Mouse (Mus musculus) thymus, adult 18-20 months (tissue): ENCODE measurements around the gene Ankrd35.
A peak's percentile ranks its signal among the peaks of the same experiment; 100 is the strongest.
"Not testable (repeated sequence)": the region's sequence is repeated elsewhere in the genome, so short reads cannot be mapped to it uniquely, and the experiment has no call there.

Source experiments
- DNase-seq, 2 experiments: peaks; one replicate each; pipeline ENCODE4 v3.0.0; 2022; ENCODE audit warnings: mixed read lengths in 2 of 2

Ankrd35 gene

DNA sequence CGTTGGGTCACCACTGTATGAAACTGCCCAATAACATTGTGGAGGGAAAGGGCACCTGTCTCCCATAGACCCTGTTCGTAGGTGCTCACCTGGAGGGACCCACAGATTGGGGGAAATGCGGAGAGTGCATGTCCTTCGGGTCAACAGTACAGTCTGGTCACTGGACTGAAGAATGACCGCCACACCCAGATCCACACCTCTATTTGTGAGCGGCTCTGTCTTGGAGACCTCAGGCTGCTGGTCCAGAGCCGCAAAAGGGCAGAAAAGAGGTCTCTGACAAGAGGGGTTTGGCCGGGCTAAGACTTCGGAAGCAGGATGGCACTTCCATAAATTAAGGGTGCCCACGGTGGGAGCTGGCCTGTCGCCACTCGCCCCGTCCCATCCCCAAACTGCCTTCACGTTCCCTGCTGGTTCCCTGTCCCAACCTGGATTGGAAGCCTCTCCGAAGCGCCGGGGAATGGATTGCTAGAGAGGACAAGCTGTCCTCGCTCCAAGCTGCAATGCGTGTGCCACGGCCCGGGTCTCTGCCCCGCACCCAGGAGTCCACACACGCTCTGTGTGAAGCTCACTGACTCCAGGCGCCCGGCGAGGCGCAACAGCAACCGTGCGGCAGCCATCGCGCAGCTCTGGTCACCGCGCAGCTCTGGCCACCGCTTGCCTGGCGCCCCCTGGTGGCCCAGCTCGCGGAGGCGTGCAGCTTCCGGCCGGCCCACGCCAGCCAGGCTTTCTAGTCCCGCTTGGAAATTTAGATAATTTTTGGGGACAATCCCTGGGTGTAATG is 38.2 kb downstream of the Ankrd35 start, which contains the start of gene Nudt17:
Gene Nudt17, minus strand, starts transcription at position 660 of the 781 bp plus-strand sequence.
- peak; percentile 28 to 35 for DNase-seq

DNA sequence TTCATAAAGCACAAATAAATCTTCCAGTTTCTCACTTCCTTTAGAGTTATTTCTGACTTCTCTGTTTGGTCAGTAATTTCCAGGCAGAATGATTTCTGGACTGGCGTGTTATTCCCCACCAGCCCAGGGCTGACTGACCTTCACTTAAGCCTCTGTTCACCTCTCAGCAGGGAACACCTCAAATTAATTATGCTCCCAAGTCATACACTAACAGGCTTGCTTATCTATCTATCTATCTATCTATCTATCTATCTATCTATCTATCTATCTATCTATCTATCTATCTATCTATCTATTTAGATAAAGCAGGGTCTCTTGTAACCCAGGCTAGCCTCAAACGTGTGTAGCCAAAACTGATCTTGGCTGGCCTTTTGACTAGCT is 38.7 kb downstream of the Ankrd35 start:
- no peak for DNase-seq

DNA sequence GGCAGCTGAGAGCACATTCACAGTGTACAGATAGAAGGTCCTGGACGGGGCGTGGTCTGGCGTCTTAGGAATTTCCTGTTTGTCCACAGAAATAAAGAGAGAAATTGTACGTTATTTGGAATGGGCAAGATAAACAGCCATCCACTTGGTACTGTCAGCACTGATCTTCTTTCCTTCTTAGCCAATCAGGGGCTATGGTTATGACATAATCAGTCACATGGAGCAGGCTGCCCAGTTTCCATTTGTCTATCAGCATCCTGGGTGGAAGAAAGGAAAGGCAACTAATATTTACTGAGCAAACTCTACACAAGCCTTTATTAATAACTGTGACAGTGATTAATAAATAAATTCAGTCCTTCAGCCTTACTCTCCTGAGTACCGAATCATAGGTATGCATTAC is 44.4 kb downstream of the Ankrd35 start:
- no peak for DNase-seq

DNA sequence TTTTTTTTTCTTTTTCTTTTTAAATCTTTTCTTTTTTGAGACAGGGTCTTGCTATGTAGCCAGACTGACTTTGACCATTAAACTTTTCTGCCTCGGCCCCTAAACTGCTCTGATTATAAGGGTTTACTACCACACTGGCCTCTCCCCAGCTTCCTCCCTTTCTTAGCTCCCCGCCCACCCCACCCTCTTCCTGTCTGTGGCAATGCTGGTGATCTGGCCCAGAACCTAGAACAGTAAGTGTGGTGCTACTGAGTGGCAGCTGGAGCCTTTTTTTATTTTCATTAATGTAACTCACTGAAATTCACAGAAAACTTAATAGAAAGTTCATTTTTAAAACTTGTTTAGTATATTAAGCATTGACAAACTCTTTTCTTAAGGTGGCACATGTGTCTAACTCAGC is 45.9 kb downstream of the Ankrd35 start:
- DNase-seq, result no peak

DNA sequence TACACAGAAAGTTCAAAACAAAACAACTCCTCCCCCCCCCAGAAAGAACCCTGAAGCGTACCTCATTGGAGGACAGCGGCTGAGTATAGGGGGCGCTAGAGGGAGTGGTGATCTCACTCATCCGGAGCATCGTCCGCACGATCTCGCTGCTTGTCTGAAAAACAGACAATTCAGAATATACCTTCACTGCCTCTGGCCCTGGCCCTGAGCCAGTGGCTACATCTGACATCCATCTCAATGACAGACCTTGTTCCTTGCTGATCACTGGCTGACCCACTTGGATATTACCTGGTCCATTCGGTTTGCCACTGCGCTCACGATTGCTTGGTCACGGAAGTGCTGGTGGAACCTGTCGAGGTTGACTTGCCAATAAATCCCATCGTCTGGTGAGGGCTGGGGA is 49.2 kb downstream of the Ankrd35 start:
- DNase-seq, result no peak

DNA sequence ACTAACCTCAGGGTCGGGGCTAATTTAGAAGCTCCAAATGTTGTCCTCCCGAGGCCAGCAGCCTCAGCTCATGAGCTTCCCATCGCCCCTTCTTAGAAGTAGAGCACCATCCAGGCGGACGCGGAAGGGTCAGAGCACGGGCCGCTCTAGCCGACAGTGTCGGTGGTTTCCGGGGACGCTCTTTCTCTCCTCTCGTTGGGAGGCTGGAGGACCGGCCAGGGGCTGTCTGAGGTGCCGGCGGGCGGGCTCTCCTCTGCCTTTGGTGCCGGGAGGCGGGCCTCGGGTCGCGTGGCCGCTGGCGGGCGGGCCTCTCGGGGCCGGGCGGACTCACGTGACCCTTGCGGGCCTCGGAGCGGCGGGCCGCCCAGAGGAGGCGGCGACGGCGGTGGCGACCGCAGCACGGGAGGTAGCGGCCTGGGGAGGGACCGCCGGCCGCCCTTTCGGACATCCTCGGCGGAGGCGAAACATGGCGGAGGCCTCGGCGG is 57.5 kb downstream of the Ankrd35 start, which contains the start of the genes Polr3c and Rnf115:
Gene Polr3c, minus strand, starts transcription at position 286 of the 485 bp plus-strand sequence.
Gene Rnf115, plus strand, starts transcription at position 322 of the 485 bp plus-strand sequence.
- peak; percentile 90 for DNase-seq

DNA sequence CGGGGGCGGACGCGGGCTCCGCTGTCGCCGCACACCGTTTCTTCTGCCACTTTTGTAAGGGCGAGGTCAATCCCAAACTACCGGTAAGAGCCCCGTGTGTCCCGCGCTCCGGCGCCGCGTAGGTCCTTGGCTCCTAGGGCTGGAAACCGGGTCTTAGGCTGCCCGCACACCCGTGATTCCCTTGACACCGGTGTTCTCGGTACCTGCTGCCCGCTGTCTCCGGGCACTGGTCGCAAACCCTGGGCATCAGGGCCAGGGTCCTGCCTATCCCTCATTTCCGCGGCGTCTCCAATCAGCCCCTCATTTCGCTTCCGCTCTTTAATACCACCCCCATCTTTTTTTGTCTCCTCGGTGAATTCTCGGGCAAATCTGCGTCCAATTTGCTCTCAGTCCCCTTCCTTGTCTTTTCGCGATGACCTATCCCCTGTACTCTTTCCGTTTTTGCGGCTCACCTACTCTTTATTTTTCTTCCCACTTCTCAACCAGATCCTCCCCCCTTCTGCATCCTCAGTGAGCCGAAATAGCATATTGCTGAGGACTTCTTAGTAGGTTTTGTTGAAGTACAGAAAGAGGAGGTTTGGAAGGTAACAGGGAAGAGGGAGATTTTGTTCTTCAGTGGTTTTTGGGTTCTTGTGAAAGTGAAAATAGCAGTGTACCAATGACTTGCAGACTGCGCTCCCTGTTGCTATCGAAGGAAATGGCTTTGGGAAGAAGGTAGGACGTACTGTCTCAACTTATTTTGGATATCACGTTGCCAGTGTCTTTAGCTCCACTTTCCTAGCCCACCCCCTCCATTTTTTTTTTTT is 58.1 kb downstream of the Ankrd35 start:
- no peak for DNase-seq

DNA sequence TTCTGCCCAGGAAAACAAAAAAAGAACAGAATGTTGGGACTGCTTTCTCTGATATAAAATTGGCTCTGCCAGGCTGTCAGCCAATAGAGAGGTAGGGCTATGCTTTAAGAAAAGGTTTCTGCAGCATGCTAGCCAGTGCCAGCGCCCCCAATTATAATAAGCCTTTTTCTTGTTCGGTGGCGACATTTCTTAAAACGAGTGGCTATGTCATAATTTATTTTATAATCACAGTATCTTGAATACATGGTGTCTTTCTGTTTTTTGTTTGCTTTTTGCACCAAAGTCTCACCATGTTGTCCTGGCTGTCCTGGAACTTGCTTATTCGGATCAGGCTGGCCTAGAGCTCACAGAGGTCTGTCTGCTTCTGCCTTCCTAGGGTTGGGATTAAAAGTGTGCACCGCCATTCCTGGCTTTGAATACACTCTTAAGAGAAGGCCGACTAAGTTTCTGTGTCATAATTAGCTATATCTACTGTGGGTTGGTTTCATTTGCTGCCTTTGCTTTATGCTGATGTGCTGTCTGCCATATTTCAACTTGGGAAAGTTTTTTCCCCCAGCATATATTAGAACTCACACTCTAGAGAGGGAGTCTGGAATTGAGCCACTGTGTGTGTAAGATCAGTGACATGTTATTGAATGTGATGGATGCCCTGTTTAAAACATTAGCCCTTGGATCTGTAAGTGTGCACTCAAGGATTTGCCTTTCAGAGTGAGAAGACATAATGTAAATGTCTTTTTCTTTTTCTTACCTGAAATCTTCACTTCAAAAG is 58.9 kb downstream of the Ankrd35 start:
- no peak for DNase-seq

DNA sequence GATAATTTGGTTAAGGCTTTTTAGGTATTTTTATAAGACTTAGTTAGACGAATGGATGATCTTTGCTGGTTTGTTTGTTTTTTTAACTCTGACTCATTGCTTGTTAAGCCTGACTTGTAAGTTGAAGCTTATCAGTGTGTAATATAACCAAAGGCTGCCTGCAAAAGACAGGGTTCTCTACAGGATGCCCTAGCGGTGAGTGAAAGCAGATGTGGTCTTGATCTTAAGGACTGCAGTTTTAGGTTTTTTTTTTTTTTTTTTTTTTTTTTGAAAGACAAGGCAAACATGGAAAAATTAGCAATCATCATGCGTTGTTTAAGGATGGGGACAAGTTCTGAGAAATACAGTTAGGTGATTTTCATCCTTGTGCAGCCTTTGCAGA is 59.5 kb downstream of the Ankrd35 start:
- DNase-seq, result no peak

DNA sequence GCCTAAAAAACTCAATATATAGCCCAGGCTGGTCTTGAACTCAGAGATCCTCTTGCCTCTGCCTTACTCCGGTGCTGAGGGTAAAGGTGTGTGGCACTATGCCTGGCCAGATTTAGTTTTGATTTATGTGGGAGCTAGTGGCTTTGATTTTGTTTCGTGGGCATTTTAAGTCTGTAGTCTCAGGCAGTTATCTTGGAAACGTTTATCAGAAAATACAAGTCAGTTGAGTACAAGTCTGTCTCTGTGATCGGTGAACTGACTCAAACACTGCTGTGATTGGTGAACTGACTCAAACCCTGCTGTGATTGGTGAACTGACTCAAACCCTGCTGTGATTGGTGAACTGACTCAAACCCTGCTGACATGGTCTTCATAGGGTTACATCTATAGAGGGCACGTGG is 60.9 kb downstream of the Ankrd35 start:
- no peak for DNase-seq

DNA sequence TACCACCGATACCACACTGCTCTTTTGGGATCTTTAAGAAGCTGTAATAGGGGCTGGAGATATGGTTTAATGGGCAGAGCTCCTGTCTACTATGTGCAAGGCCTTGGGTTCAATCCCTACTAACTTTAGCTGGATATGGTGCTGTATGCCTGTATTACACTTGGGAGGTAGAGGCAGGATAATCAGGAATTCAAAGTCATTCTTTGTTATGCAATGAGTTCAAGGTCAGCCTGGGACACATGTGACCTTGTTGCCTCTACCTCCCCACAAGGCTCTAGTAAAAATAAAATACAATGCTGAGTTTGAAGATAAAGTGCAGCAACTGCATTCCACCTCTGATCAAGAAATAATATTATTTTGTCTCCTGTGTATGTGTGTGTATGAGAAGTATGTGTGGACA is 64.1 kb downstream of the Ankrd35 start:
- DNase-seq, result no peak

DNA sequence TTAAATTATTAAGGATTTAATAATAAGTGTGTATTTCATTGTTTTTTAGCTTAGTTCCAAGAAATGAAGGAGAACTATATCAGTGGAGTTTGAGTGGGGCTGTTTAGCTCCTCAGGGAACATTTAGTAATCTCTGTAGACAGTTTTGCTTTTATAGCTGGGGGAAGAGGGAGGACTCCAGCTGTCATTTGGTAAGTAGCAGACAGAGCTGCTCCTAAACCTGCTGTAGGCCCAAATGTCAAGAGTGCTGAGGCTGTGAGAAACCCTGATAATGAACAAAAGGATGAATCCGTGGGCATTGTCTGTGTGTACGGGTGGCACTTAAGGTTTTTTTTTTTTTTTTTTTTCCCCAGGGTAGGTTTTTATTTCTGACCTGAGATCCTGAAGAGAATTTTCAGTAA is 65.3 kb downstream of the Ankrd35 start:
- no peak for DNase-seq

DNA sequence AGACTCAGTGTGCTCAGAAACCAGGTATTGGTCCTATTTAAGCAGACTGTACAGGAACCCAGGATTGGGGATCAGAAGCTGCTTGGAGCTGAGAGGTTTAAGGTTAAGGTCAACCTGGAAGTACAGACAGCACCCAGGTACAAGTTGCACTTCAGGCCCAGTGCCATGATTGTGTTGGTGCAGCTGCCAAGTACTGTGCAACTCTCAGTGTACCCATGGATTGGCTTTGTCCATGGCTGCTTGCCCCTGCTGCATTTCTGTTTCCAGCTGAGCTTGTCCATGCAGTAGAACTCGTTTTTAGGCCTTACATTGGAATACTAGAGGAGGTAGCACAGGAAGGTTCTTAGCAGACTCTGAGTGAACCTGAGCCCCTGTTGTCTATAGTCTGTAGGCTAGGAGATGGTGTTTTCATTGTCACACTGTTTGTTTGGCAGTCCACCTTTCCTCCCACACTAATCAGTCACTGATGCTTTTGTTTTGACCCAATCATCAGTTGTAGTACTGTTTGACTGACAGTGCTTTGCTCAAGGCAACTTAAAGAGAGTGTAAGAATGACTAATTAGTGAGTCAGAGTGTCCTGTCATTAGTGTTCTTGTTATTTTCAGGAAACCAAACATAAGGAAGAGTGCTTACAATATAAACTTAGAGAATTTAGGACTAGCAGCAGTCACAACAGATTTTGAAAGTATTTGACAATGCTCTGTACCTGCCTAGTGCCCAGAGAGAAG is 67.2 kb downstream of the Ankrd35 start:
- DNase-seq, result no peak

DNA sequence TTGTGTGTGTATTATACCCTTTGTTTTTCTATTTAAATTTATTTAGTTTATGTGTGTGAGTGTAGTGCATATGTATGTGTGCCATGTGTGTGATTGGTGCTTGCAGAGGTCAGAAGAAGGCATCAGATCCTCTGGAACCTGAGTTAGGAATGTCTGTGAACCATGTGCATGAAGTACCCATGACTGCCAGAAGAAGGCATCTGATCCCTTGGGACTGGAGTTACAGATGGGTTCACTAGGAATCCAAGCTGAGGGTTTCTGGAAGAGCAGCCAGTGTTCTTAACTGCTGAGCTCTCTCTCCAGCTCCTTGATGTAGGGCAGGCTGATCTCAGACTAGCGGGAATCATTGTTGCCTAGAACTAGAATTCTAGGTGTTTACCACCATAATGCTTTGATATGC is 68.1 kb downstream of the Ankrd35 start:
- DNase-seq, result no peak

DNA sequence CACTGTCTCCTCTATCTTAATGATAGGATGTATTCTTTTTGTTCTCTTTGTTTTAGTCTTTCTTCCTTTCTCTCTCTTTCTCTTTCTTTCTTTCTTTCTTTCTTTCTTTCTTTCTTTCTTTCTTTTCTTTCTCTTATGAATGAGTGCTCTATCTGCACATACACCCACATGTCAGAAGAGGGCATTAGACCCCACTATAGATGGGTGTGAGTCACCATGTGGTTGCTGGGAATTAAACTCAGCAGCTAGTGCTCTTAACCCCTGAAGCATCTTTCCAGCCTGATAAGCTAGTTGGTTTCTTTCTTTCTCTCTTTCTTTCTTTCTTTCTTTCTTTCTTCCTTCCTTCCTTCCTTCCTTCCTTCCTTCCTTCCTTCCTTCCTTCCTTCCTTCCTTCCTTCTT is 70.3 kb downstream of the Ankrd35 start:
- not testable (repeated sequence) for DNase-seq
